Mouse (Mus musculus): Measurements from ENCODE around the gene Ptrh1. TPM values are rescaled to one million over a fixed set of nuclear protein-coding genes. Genes with fewer than 3 reads are reported as not detected.
A peak's percentile ranks its signal among the peaks of the same experiment; 100 is the strongest.

Ptrh1 gene
- polyA plus RNA-seq, 1 experiment from 2014 or later: 6.7 TPM

DNA sequence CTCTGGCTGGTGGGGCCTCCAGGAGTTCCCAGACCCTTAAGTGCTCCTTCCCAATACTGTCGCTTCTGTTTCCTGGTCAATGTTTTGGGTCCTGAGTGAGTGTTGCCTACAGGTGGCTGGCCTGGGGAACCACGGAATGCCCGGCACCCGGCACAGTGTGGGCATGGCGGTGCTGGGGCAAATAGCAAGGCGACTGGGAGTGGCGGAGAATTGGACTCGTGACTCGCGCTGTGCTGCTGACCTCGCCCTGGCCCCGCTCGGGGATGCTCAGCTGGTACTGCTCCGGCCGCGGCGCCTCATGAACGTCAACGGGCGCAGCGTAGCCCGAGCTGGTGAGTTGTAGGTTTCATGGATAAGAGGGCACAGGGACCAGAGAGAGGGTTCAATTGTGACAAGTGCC, 606 bp downstream of the Ptrh1 start:
- no peaks in the 10 kb centered on the region; the same call in 1 of the 2 replicates for H3K27me3 ChIP-seq
- WGBS: 21% methylated on average over 22 of the region's 22 CpGs
- no peaks in the 10 kb centered on the region for H3K36me3 ChIP-seq
- no peak for ATAC-seq (ENCODE audit: insufficient number of reproducible peaks, low FRiP score, low TSS enrichment, low read depth)
- H3K27ac ChIP-seq (replicated peaks): no peak overlapping the region
- H3K9ac ChIP-seq: peak overlapping the region; percentile 13
- H3K9me3 ChIP-seq (replicated peaks): no peaks in the 10 kb centered on the region
- H3K4me1 ChIP-seq: peaks cover 12% of the 10 kb centered on the region
- H3K4me2 ChIP-seq (replicated peaks): peak overlapping the region; percentile 81
- peak overlapping the region; percentile 81 for H3K4me3 ChIP-seq (replicated peaks)

DNA sequence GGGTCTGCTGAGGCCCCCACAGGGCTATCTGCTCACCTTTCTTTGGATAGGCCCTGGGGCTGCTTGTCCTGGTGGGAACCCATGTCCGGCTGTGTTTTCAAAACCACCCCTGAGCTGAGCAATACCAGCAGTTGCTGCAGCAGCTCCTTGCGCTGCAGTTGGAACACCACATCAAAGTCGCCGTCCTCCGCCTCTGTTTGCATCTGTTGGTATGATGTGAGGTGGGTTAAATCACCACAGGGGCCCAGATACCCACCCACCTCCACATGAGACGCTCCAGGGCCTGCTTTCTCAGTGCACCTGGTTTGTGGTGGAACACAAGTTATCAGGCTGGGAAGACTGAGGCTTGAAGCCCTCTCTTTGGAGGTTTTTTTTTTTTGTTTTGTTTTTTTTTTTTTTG, 2.5 kb downstream of the Ptrh1 start:
- WGBS: 84% methylated on average over 6 of the region's 6 CpGs
- no peak for ATAC-seq (ENCODE audit: insufficient number of reproducible peaks, low FRiP score, low TSS enrichment, low read depth)
- Histone ChIP-seq H3K4me1 (peaks cover 12% of the 10 kb centered on the region), H3K4me3 (replicated peaks) (no peak overlapping the region), H3K4me2 (replicated peaks) (no peak overlapping the region), H3K9ac (no peak overlapping the region), H3K9me3 (replicated peaks) (no peaks in the 10 kb centered on the region), H3K36me3 (no peaks in the 10 kb centered on the region), H3K27ac (replicated peaks) (no peak overlapping the region), H3K27me3 (no peaks in the 10 kb centered on the region)

GRCm38 (mm10) chr2:32779131-32779530, 3.5 kb downstream of the Ptrh1 start:
- ATAC-seq (ENCODE audit: insufficient number of reproducible peaks, low FRiP score, low TSS enrichment, low read depth): no peak
- no peak overlapping the region for H3K4me3 ChIP-seq (replicated peaks)
- no peak overlapping the region for H3K4me2 ChIP-seq (replicated peaks)
- no peaks in the 10 kb centered on the region for H3K9me3 ChIP-seq (replicated peaks)
- H3K27ac ChIP-seq (replicated peaks): no peak overlapping the region
- H3K36me3 ChIP-seq: no peaks in the 10 kb centered on the region
- WGBS: 14% methylated on average over 8 of the region's 8 CpGs
- peaks cover 12% of the 10 kb centered on the region for H3K4me1 ChIP-seq
- no peak overlapping the region for H3K9ac ChIP-seq
- H3K27me3 ChIP-seq: no peaks in the 10 kb centered on the region

- Histone ChIP-seq H3K9ac (no peak overlapping the region), H3K27me3 (no peaks in the 10 kb centered on the region), H3K4me1 (peaks cover 12% of the 10 kb centered on the region), H3K4me2 (replicated peaks) (no peak overlapping the region), H3K27ac (replicated peaks) (no peak overlapping the region), H3K9me3 (replicated peaks) (no peaks in the 10 kb centered on the region), H3K4me3 (replicated peaks) (no peak overlapping the region), H3K36me3 (no peaks in the 10 kb centered on the region)
- 91% methylated on average over 6 of the region's 6 CpGs for WGBS
- no peak for ATAC-seq (ENCODE audit: insufficient number of reproducible peaks, low FRiP score, low TSS enrichment, low read depth)
Observed at GRCm38 (mm10) chr2:32779714-32780113, 4.1 kb downstream of the Ptrh1 start.

- H3K4me1 ChIP-seq: no peaks in the 10 kb centered on the region
- no peak overlapping the region for H3K9ac ChIP-seq
- H3K27me3 ChIP-seq: no peaks in the 10 kb centered on the region
- ATAC-seq (ENCODE audit: insufficient number of reproducible peaks, low FRiP score, low TSS enrichment, low read depth): no peak
- no peak overlapping the region for H3K4me2 ChIP-seq (replicated peaks)
- no peak overlapping the region for H3K27ac ChIP-seq (replicated peaks)
- H3K36me3 ChIP-seq: no peaks in the 10 kb centered on the region
- no peaks in the 10 kb centered on the region for H3K9me3 ChIP-seq (replicated peaks)
- WGBS: 68% methylated on average over 6 of the region's 6 CpGs
- H3K4me3 ChIP-seq (replicated peaks): no peak overlapping the region
Observed at GRCm38 (mm10) chr2:32781710-32782109, 6.1 kb downstream of the Ptrh1 start.

DNA sequence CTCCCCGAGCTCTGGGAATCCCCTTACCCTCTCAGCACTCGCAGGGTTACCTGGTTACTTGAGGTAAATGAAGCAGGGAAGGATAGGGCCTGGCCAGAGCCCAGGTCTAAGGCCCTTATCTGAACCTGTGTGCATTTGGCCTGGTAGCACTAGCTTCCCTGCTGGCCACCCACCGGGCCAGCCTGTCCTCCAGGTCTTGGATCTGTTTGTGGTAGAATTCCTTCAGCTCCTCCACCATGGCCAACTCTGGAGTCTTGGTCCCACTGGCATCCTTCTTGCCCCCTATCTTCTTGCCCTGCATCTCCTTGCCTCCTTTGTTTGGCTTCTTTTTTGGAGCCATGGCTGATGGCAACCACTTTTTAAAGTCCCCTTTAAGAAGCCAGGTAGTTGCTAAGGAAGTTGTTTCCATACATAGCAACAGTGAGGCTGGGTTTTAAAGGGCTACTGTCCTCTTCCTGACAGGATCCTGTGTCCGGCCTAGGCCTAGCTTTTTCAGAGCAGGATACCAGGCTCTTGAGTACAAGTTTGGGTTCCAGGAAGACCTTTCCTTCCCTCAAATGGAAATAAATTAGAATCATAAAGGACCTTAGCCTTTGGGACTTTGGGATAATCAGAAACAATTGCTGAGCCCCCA, 8.6 kb downstream of the Ptrh1 start, which contains the start of gene Cfap157:
TSS of gene Cfap157 (minus strand) at position 381 of the 634 bp plus-strand sequence.
- Histone ChIP-seq H3K4me1 (no peaks in the 10 kb centered on the region), H3K27me3 (no peaks in the 10 kb centered on the region), H3K9ac (no peak within 1 kb of the TSS), H3K4me3 (replicated peaks) (no peak within 1 kb of the TSS), H3K27ac (replicated peaks) (no peak within 1 kb of the TSS), H3K4me2 (replicated peaks) (no peak within 1 kb of the TSS), H3K9me3 (replicated peaks) (no peaks in the 10 kb centered on the region), H3K36me3 (no peaks in the 10 kb centered on the region)
- no peak for ATAC-seq (ENCODE audit: insufficient number of reproducible peaks, low FRiP score, low TSS enrichment, low read depth)
- 46% methylated on average over 4 of the region's 4 CpGs for WGBS

DNA sequence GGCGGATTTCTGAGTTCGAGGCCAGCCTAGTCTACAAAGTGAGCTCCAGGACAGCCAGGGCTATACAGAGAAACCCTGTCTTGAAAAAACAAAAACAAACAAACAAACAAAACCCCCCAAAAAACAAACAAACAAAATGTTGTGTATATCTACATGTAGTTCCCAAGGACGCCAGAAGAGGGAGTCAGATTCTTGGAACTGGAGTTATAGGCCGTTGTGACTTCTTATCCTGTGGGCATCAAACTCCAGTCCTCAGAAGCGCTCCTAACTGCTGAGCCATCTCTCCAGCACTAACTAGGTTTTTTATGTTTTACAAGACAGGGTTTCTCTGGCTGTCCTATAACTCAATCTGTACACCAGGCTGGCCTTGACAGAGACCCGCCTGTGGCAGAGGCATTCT, 11.6 kb downstream of the Ptrh1 start:
- Histone ChIP-seq H3K27ac (replicated peaks) (no peak overlapping the region), H3K36me3 (no peaks in the 10 kb centered on the region; the same call in 1 of the 2 replicates), H3K27me3 (no peaks in the 10 kb centered on the region), H3K4me3 (replicated peaks) (no peak overlapping the region), H3K9me3 (replicated peaks) (no peaks in the 10 kb centered on the region), H3K9ac (no peak overlapping the region), H3K4me2 (replicated peaks) (no peak overlapping the region), H3K4me1 (no peaks in the 10 kb centered on the region)
- 63% methylated on average over 6 of the region's 6 CpGs for WGBS
- ATAC-seq (ENCODE audit: insufficient number of reproducible peaks, low FRiP score, low TSS enrichment, low read depth): no peak

GRCm38 (mm10) chr2:32788581-32788980, 13.0 kb downstream of the Ptrh1 start:
- H3K27me3 ChIP-seq: no peaks in the 10 kb centered on the region
- H3K27ac ChIP-seq (replicated peaks): no peak overlapping the region
- H3K4me2 ChIP-seq (replicated peaks): no peak overlapping the region
- H3K4me1 ChIP-seq: no peaks in the 10 kb centered on the region
- 49% methylated on average over 2 of the region's 2 CpGs for WGBS
- H3K4me3 ChIP-seq (replicated peaks): no peak overlapping the region
- no peak for ATAC-seq (ENCODE audit: insufficient number of reproducible peaks, low FRiP score, low TSS enrichment, low read depth)
- H3K9ac ChIP-seq: no peak overlapping the region
- H3K36me3 ChIP-seq: no peaks in the 10 kb centered on the region; the same call in 1 of the 2 replicates
- H3K9me3 ChIP-seq (replicated peaks): no peaks in the 10 kb centered on the region

- Histone ChIP-seq H3K9ac (no peak overlapping the region), H3K4me3 (replicated peaks) (no peak overlapping the region), H3K4me2 (replicated peaks) (no peak overlapping the region), H3K27me3 (no peaks in the 10 kb centered on the region), H3K9me3 (replicated peaks) (no peaks in the 10 kb centered on the region), H3K36me3 (peaks cover 11% of the 10 kb centered on the region; the same call in 1 of the 2 replicates), H3K4me1 (no peaks in the 10 kb centered on the region), H3K27ac (replicated peaks) (no peak overlapping the region)
- no peak for ATAC-seq (ENCODE audit: insufficient number of reproducible peaks, low FRiP score, low TSS enrichment, low read depth)
- 64% methylated on average over 6 of the region's 6 CpGs for WGBS
Observed at GRCm38 (mm10) chr2:32791297-32791696, 15.7 kb downstream of the Ptrh1 start.

DNA sequence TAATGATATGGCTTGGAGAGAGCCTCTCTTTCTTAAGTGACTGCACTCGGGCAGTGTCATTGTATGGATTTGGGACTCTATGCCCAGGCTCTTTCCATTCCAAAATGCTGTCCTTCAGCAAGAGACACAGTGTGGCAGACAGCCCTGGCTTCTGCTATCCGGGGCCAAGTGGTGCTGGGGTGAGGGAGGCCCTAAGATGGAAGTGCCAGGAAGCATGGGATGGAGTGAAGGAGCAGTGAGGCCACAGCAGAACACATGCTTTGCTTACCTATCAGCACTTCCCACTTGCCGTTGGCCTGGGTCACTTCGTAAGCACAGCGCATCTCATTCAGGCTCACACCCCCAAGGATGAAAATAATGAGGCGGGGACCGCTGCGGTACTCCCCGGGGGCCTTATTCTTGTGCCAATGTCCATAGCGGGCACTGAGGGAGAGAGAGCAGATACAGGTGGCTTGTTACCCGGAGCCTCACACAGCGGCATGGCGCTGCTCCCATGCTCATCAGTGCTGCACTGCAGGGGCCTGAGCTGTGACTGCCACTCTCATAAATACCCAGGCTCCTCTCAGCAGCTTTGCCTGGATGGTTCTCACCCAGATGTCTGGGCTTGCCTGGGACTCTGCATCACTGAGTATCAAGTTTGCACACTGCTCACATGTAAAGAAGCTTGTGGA, 20.3 kb downstream of the Ptrh1 start:
- H3K4me1 ChIP-seq: no peaks in the 10 kb centered on the region
- WGBS: 87% methylated on average over 13 of the region's 13 CpGs
- peaks cover 35% of the 10 kb centered on the region for H3K36me3 ChIP-seq
- H3K4me2 ChIP-seq (replicated peaks): no peak overlapping the region
- no peaks in the 10 kb centered on the region for H3K27me3 ChIP-seq
- H3K9ac ChIP-seq: no peak overlapping the region
- H3K4me3 ChIP-seq (replicated peaks): no peak overlapping the region
- no peak overlapping the region for H3K27ac ChIP-seq (replicated peaks)
- no peak for ATAC-seq (ENCODE audit: insufficient number of reproducible peaks, low FRiP score, low TSS enrichment, low read depth)
- H3K9me3 ChIP-seq (replicated peaks): no peaks in the 10 kb centered on the region

DNA sequence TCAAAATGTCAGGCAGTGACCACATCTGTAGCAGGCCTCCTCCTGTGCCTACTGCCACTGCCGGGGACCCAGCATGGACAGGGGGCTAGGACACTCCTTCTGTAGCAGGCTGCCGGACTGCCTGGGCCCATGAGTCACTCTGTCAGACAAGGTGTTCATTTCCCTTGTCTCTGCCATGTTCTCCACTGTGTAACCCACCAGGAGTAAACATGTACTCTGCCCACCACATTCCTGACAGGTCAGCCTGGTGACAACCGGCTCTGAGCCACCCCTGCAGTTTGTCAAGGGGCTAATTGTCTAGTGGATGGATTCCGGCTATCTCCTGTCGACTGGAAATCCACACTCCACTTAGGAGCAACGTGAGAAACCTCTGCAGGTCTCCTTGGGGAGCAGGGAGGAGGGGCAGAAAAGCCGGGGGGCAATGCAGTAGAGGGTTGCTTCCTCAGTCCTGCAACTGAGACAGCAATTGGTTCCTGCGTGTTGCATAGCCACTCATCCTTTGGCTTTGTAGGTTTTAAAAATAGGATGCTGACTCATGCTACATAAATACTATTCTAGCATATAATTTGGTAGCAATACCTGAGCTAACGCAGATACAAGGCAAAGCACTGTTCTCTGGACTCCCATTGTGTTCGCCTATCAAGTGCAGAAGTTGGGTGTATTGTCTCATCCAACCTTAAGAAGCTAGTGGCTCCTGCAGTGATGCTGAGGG, 22.8 kb downstream of the Ptrh1 start:
- Histone ChIP-seq H3K4me3 (replicated peaks) (no peak overlapping the region), H3K36me3 (peaks cover 44% of the 10 kb centered on the region), H3K9me3 (replicated peaks) (no peaks in the 10 kb centered on the region), H3K4me1 (no peaks in the 10 kb centered on the region), H3K9ac (no peak overlapping the region), H3K4me2 (replicated peaks) (no peak overlapping the region), H3K27ac (replicated peaks) (no peak overlapping the region), H3K27me3 (no peaks in the 10 kb centered on the region)
- 65% methylated on average over 10 of the region's 10 CpGs for WGBS
- no peak for ATAC-seq (ENCODE audit: insufficient number of reproducible peaks, low FRiP score, low TSS enrichment, low read depth)
